ENCODE assay signal across 17 mouse cellular contexts in the genomic region with DNA sequence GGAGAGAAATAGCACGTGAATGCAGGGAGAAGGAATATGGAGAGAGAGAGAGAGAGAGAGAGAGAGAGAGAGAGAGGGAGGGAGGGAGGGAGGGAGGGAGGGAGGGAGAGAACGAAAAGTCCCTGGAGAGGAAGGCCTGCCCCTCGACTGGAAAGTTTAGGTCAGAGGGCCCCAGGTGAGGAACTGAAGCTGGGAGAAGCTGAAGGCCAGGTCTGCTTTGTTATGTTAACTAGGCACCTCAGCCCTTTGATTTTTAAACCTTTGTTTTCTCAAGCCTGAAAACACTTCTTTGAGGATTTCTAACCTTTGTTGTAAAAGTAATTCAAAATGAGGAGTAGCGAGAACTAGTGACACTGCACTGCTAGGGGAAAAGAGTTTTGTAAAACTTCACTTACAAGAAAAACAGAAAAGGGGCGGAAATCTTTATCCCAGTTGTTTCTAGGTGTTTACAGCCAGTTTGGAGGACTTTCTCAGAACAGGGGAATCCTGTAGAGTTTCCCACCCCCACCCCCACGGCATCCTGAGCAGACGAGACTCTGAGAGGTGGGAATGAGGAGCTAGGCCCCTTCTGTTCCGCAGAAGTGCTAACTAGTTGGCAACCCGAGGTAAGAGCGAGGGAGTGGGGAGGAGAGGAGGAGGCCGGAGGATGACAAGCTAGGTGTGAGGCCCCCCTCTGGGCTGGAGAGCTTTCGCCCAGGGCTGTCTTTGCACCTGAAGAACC.
DNase-seq lines count a peak whose midpoint lies in the region; ATAC-seq and TF ChIP-seq lines count a peak whose summit lies in the region.
"Had no signal": no experiment of that assay in that cellular context is flagged by ENCODE, and none has a peak within 500 bp of the region (broad histone marks: within the 10 kb centered on the region; RNA-seq: fewer than 3 reads in every experiment).

No protein-coding gene starts in this region.

- 27% methylated on average over 12 of the region's 12 CpGs for WGBS in kidney, embryonic 15.5 days
- WGBS in embryonic facial prominence, embryonic 10.5 days, result 14% methylated on average over 12 of the region's 12 CpGs
- 20% methylated on average over 11 of the region's 12 CpGs for WGBS in limb, embryonic 11.5 days
- WGBS in liver, postnatal 0 days (ENCODE audit: insufficient replicate concordance), result 41% methylated on average over 11 of the region's 12 CpGs

- no peak overlapping the region for H3K27ac ChIP-seq in kidney, embryonic 15.5 days
- no peak overlapping the region; the same call in 1 of the 2 replicates for H3K27ac ChIP-seq in embryonic facial prominence, embryonic 10.5 days (replicated peaks)
- no peak overlapping the region for H3K27ac ChIP-seq in limb, embryonic 11.5 days (replicated peaks; ENCODE audit: low read depth, low read length)
- H3K27ac ChIP-seq in liver, postnatal 0 days (ENCODE audit: low read depth), result no peak overlapping the region
- H3K27ac ChIP-seq: heart, embryonic 13.5 days; liver, embryonic 13.5 days had no signal

- H3K4me3 ChIP-seq in kidney, embryonic 15.5 days (replicated peaks), result no peak overlapping the region
- H3K4me3 ChIP-seq in embryonic facial prominence, embryonic 10.5 days, result 0 out of 2 replicates have a peak overlapping the region, but pooled peaks have one; percentile 25
- H3K4me3 ChIP-seq in limb, embryonic 11.5 days (ENCODE audit: low read depth, low read length), result no peak overlapping the region
- no peak overlapping the region for H3K4me3 ChIP-seq in liver, postnatal 0 days (ENCODE audit: low read depth, low read length)
- H3K4me3 ChIP-seq: heart, embryonic 13.5 days; liver, embryonic 13.5 days had no signal

- peaks cover 9% of the 10 kb centered on the region for H3K4me1 ChIP-seq in kidney, embryonic 15.5 days
- peaks cover 18% of the 10 kb centered on the region for H3K4me1 ChIP-seq in embryonic facial prominence, embryonic 10.5 days
- H3K4me1 ChIP-seq in limb, embryonic 11.5 days (ENCODE audit: control insufficient read depth, insufficient read depth, low read length), result peaks cover 6% of the 10 kb centered on the region; the same call in 1 of the 2 replicates
- H3K4me1 ChIP-seq in liver, postnatal 0 days (ENCODE audit: insufficient read depth), result no peaks in the 10 kb centered on the region
- H3K4me1 ChIP-seq: heart, embryonic 13.5 days; liver, embryonic 13.5 days had no signal

- no peak overlapping the region for H3K9ac ChIP-seq in kidney, embryonic 15.5 days
- 0 out of 2 replicates have a peak overlapping the region, but pooled peaks have one; percentile 4 for H3K9ac ChIP-seq in limb, embryonic 11.5 days (ENCODE audit: low read length)
- no peak overlapping the region for H3K9ac ChIP-seq in liver, postnatal 0 days (replicated peaks)
- H3K9ac ChIP-seq: heart, embryonic 13.5 days; liver, embryonic 13.5 days had no signal

- H3K9me3 ChIP-seq in kidney, embryonic 15.5 days (replicated peaks), result no peaks in the 10 kb centered on the region
- peaks cover 10% of the 10 kb centered on the region for H3K9me3 ChIP-seq in embryonic facial prominence, embryonic 10.5 days
- no peaks in the 10 kb centered on the region for H3K9me3 ChIP-seq in limb, embryonic 11.5 days (ENCODE audit: control insufficient read depth, low read length)
- H3K9me3 ChIP-seq in liver, postnatal 0 days (ENCODE audit: low read length), result no peaks in the 10 kb centered on the region

- no peak for TF ChIP-seq EP300 in liver, postnatal 0 days (IDR thresholded peaks at IDR 0.05; ENCODE audit: low read depth)

- no peak for ATAC-seq in kidney, embryonic 15.5 days (replicated peaks; ENCODE audit: low FRiP score)
- no peak for ATAC-seq in limb, embryonic 11.5 days (ENCODE audit: insufficient number of reproducible peaks, low FRiP score, low TSS enrichment, low read depth)
- no peak for ATAC-seq in liver, postnatal 0 days
- ATAC-seq: lung, postnatal 0 days had no signal

- no peaks in the 10 kb centered on the region for H3K36me3 ChIP-seq in kidney, embryonic 15.5 days
- no peaks in the 10 kb centered on the region for H3K36me3 ChIP-seq in embryonic facial prominence, embryonic 10.5 days (replicated peaks)
- H3K36me3 ChIP-seq in limb, embryonic 11.5 days (ENCODE audit: control insufficient read depth, insufficient read depth, low read length), result no peaks in the 10 kb centered on the region
- H3K36me3 ChIP-seq in liver, postnatal 0 days (replicated peaks; ENCODE audit: insufficient read depth, low read length), result no peaks in the 10 kb centered on the region
- H3K36me3 ChIP-seq: heart, embryonic 13.5 days; liver, embryonic 13.5 days had no signal

- H3K4me2 ChIP-seq in kidney, embryonic 15.5 days, result peak overlapping the region; percentile 33
- no peak overlapping the region for H3K4me2 ChIP-seq in limb, embryonic 11.5 days (ENCODE audit: low read depth, severe bottlenecking)
- no peak overlapping the region for H3K4me2 ChIP-seq in liver, postnatal 0 days (ENCODE audit: low read depth, low read length)
- H3K4me2 ChIP-seq: heart, embryonic 13.5 days; liver, embryonic 13.5 days had no signal

- peak; percentile 19 for DNase-seq in embryo, embryonic 11 days
- no peak for DNase-seq in embryo, embryonic 10.5 days (ENCODE audit: low spot score)
- DNase-seq in kidney, adult 9 months, result no peak
- no peak for DNase-seq in embryonic facial prominence, embryonic 10.5 days (ENCODE audit: low spot score)
- DNase-seq in limb, embryonic 11.5 days (ENCODE audit: low spot score), result no peak
- DNase-seq in liver, postnatal 0 days, result no peak
- DNase-seq in thymus, postnatal 25 days, result no peak
- DNase-seq: adrenal gland, postnatal 36 days; cerebellum, postnatal 14 days; gastrocnemius, postnatal 10 days; kidney, adult 11 months; kidney, postnatal 25 days; liver, embryonic 13.5 days; right cerebral cortex, postnatal 25 days had no signal

- TF ChIP-seq CTCF in liver, postnatal 0 days (IDR thresholded peaks at IDR 0.05; ENCODE audit: low read depth), result no peak

- no peaks in the 10 kb centered on the region for H3K27me3 ChIP-seq in kidney, embryonic 15.5 days
- H3K27me3 ChIP-seq in embryonic facial prominence, embryonic 10.5 days (replicated peaks; ENCODE audit: low read depth, poor library complexity, severe bottlenecking), result 0 out of 2 replicates have a peak, but pooled peaks cover 5% of the 10 kb centered on the region
- no peaks in the 10 kb centered on the region for H3K27me3 ChIP-seq in limb, embryonic 11.5 days (ENCODE audit: control insufficient read depth, insufficient read depth, low read length)
- no peaks in the 10 kb centered on the region for H3K27me3 ChIP-seq in liver, postnatal 0 days (ENCODE audit: insufficient read depth, low read length)
- H3K27me3 ChIP-seq: heart, embryonic 13.5 days; liver, embryonic 13.5 days had no signal
